Mouse (Mus musculus): ENCODE results near the gene Stk11ip. TPM values are rescaled to one million over a fixed set of nuclear protein-coding genes. Genes with fewer than 3 reads are reported as not detected.
A peak's percentile ranks its signal among the peaks of the same experiment; 100 is the strongest.

Stk11ip gene
- total and polyA plus RNA-seq, 2 experiments from 2014 or later = 8.3 to 18.4 TPM

GRCm38 (mm10) chr1:75559212-75559925, 38.0 kb downstream of the Stk11ip start:
- Histone ChIP-seq H3K36me3 (replicated peaks; ENCODE audit: control insufficient read depth, insufficient read depth, low read length) (peaks cover 25% of the 10 kb centered on the region), H3K4me1 (ENCODE audit: control insufficient read depth, insufficient read depth) (peaks cover 21% of the 10 kb centered on the region), H3K27me3 (ENCODE audit: control insufficient read depth, insufficient read depth, low read length) (no peaks in the 10 kb centered on the region), H3K4me2 (ENCODE audit: low read depth, low read length) (peak overlapping the region; percentile 37), H3K9me3 (replicated peaks; ENCODE audit: control insufficient read depth, low read length) (no peaks in the 10 kb centered on the region), H3K4me3 (ENCODE audit: low read depth, low read length) (no peak overlapping the region), H3K27ac (ENCODE audit: low read depth) (peak overlapping the region; percentile 84), H3K9ac (replicated peaks; ENCODE audit: low read depth, low read length) (no peak overlapping the region; the same call in 1 of the 2 replicates)
- TF ChIP-seq CTCF (IDR thresholded peaks at IDR 0.05; ENCODE audit: low read depth) (peak; percentile 100), EP300 (IDR thresholded peaks at IDR 0.05; ENCODE audit: low read depth) (peak; percentile 67; the same call in 1 of the 2 replicates)
- DNase-seq (ENCODE audit: low spot score) (peak; percentile 97), ATAC-seq (ENCODE audit: insufficient read depth, low read depth) (peak; percentile 92)
- WGBS = 2% methylated on average over 17 of the region's 17 CpGs

- H3K4me1 ChIP-seq (ENCODE audit: control insufficient read depth, insufficient read depth) = peaks cover 23% of the 10 kb centered on the region
- H3K9me3 ChIP-seq (replicated peaks; ENCODE audit: control insufficient read depth, low read length) = no peaks in the 10 kb centered on the region
- TF ChIP-seq EP300 (IDR thresholded peaks at IDR 0.05; ENCODE audit: low read depth) (no peak), CTCF (IDR thresholded peaks at IDR 0.05; ENCODE audit: low read depth) (no peak)
- H3K4me3 ChIP-seq (ENCODE audit: low read depth, low read length) = no peak overlapping the region
- no peak for DNase-seq (ENCODE audit: low spot score)
- no peak overlapping the region for H3K9ac ChIP-seq (replicated peaks; ENCODE audit: low read depth, low read length)
- 68% methylated on average over 12 of the region's 12 CpGs for WGBS
- peak overlapping the region; percentile 3 for H3K27ac ChIP-seq (ENCODE audit: low read depth)
- H3K36me3 ChIP-seq (replicated peaks; ENCODE audit: control insufficient read depth, insufficient read depth, low read length) = peaks cover 15% of the 10 kb centered on the region
- ATAC-seq (ENCODE audit: insufficient read depth, low read depth) = no peak
- H3K4me2 ChIP-seq (ENCODE audit: low read depth, low read length) = no peak overlapping the region
- no peaks in the 10 kb centered on the region for H3K27me3 ChIP-seq (ENCODE audit: control insufficient read depth, insufficient read depth, low read length)
Observed at GRCm38 (mm10) chr1:75560206-75560913, 39.0 kb downstream of the Stk11ip start.

GRCm38 (mm10) chr1:75561221-75561897, 40.0 kb downstream of the Stk11ip start:
- WGBS = 28% methylated on average over 4 of the region's 4 CpGs
- ATAC-seq (ENCODE audit: insufficient read depth, low read depth) (peak; percentile 2; the same call in 1 of the 2 replicates), DNase-seq (ENCODE audit: low spot score) (no peak)
- TF ChIP-seq CTCF (IDR thresholded peaks at IDR 0.05; ENCODE audit: low read depth) = no peak
- TF ChIP-seq EP300 (IDR thresholded peaks at IDR 0.05; ENCODE audit: low read depth) = 0 out of 2 replicates have a peak, but pooled peaks have one; percentile 30
- peaks cover 29% of the 10 kb centered on the region for H3K4me1 ChIP-seq (ENCODE audit: control insufficient read depth, insufficient read depth)
- H3K4me2 ChIP-seq (ENCODE audit: low read depth, low read length) = no peak overlapping the region
- no peak overlapping the region for H3K9ac ChIP-seq (replicated peaks; ENCODE audit: low read depth, low read length)
- peak overlapping the region; percentile 78 for H3K27ac ChIP-seq (ENCODE audit: low read depth)
- no peaks in the 10 kb centered on the region for H3K27me3 ChIP-seq (ENCODE audit: control insufficient read depth, insufficient read depth, low read length)
- H3K9me3 ChIP-seq (replicated peaks; ENCODE audit: control insufficient read depth, low read length) = no peaks in the 10 kb centered on the region
- H3K4me3 ChIP-seq (ENCODE audit: low read depth, low read length) = no peak overlapping the region
- H3K36me3 ChIP-seq (replicated peaks; ENCODE audit: control insufficient read depth, insufficient read depth, low read length) = peaks cover 13% of the 10 kb centered on the region; the same call in 1 of the 2 replicates

- Histone ChIP-seq H3K4me3 (ENCODE audit: low read depth, low read length) (no peak overlapping the region), H3K9me3 (replicated peaks; ENCODE audit: control insufficient read depth, low read length) (no peaks in the 10 kb centered on the region), H3K27ac (ENCODE audit: low read depth) (peak overlapping the region; percentile 78), H3K27me3 (ENCODE audit: control insufficient read depth, insufficient read depth, low read length) (no peaks in the 10 kb centered on the region), H3K4me2 (ENCODE audit: low read depth, low read length) (no peak overlapping the region), H3K4me1 (ENCODE audit: control insufficient read depth, insufficient read depth) (peaks cover 29% of the 10 kb centered on the region), H3K9ac (replicated peaks; ENCODE audit: low read depth, low read length) (no peak overlapping the region), H3K36me3 (replicated peaks; ENCODE audit: control insufficient read depth, insufficient read depth, low read length) (peaks cover 13% of the 10 kb centered on the region; the same call in 1 of the 2 replicates)
- WGBS = 17% methylated on average over 1 of the region's 1 CpGs
- TF ChIP-seq CTCF (IDR thresholded peaks at IDR 0.05; ENCODE audit: low read depth) (no peak), EP300 (IDR thresholded peaks at IDR 0.05; ENCODE audit: low read depth) (no peak)
- ATAC-seq (ENCODE audit: insufficient read depth, low read depth) (peak; percentile 5; the same call in 1 of the 2 replicates), DNase-seq (ENCODE audit: low spot score) (peak; percentile 32)
Observed at GRCm38 (mm10) chr1:75561898-75562238, 40.5 kb downstream of the Stk11ip start.

GRCm38 (mm10) chr1:75564102-75564501, 42.8 kb downstream of the Stk11ip start:
- Histone ChIP-seq H3K4me3 (ENCODE audit: low read depth, low read length) (no peak overlapping the region), H3K27me3 (ENCODE audit: control insufficient read depth, insufficient read depth, low read length) (no peaks in the 10 kb centered on the region), H3K9ac (replicated peaks; ENCODE audit: low read depth, low read length) (no peak overlapping the region), H3K4me1 (ENCODE audit: control insufficient read depth, insufficient read depth) (peaks cover 25% of the 10 kb centered on the region), H3K36me3 (replicated peaks; ENCODE audit: control insufficient read depth, insufficient read depth, low read length) (no peaks in the 10 kb centered on the region), H3K27ac (ENCODE audit: low read depth) (no peak overlapping the region), H3K4me2 (ENCODE audit: low read depth, low read length) (no peak overlapping the region), H3K9me3 (replicated peaks; ENCODE audit: control insufficient read depth, low read length) (no peaks in the 10 kb centered on the region)
- TF ChIP-seq EP300 (IDR thresholded peaks at IDR 0.05; ENCODE audit: low read depth) = no peak
- TF ChIP-seq CTCF (IDR thresholded peaks at IDR 0.05; ENCODE audit: low read depth) = no peak
- no peak for DNase-seq (ENCODE audit: low spot score)
- WGBS = 95% methylated on average over 2 of the region's 2 CpGs
- ATAC-seq (ENCODE audit: insufficient read depth, low read depth) = no peak

Data from heart, postnatal 0 days (tissue).